Mouse (Mus musculus): ENCODE measurements around the gene Syt13. TPM values are rescaled to one million over a fixed set of nuclear protein-coding genes. Genes with fewer than 3 reads are reported as not detected.

Syt13 gene
- polyA plus RNA-seq, 1 experiment, result 1.6 TPM

DNA sequence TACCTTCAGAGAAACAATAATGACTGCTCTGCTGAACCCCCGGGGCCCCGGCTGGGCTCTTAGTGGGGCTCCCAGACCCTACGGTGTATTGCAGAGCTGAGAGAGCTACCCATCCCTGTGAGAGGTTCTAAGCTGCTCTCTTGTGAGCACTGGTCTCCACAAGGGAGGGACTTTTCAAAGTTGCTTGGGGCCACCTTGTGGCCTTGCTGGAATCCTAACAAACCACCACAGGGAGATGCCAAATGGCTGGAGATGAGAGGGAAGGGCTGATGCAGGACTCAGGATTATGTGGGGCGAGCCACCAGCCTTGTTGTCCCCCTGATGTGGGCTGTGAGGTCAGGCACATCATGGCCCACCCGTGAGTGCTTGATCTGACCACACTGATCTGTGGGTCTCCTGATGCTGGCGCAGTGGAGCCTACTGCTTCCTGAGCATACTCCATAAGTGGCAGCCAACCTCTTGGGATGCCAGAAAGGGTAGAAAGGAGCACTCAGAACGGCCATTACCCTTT is 72.3 kb downstream of the Syt13 start:
- peaks cover 6% of the 10 kb centered on the region; the same call in 1 of the 2 replicates for H3K4me1 ChIP-seq (ENCODE audit: control insufficient read depth, insufficient read depth, low read length)
- WGBS, result 82% methylated on average over 7 of the region's 7 CpGs
- TF ChIP-seq CTCF (conservative IDR thresholded peaks at IDR 0.05; ENCODE audit: insufficient read depth, insufficient read length, low read depth, low read length), result no peak
- TF ChIP-seq POLR2A (IDR thresholded peaks at IDR 0.05; ENCODE audit: low read depth, low read length), result no peak
- peak; percentile 28 for DNase-seq
- no peak overlapping the region for H3K4me3 ChIP-seq (ENCODE audit: insufficient read depth, low read depth, low read length)
- no peaks in the 10 kb centered on the region for H3K36me3 ChIP-seq (ENCODE audit: control insufficient read depth, insufficient read depth, low read length)
- H3K27me3 ChIP-seq (replicated peaks; ENCODE audit: control insufficient read depth, insufficient read depth, low read length), result no peaks in the 10 kb centered on the region
- H3K27ac ChIP-seq (ENCODE audit: insufficient read depth, low read depth, low read length), result no peak overlapping the region

DNA sequence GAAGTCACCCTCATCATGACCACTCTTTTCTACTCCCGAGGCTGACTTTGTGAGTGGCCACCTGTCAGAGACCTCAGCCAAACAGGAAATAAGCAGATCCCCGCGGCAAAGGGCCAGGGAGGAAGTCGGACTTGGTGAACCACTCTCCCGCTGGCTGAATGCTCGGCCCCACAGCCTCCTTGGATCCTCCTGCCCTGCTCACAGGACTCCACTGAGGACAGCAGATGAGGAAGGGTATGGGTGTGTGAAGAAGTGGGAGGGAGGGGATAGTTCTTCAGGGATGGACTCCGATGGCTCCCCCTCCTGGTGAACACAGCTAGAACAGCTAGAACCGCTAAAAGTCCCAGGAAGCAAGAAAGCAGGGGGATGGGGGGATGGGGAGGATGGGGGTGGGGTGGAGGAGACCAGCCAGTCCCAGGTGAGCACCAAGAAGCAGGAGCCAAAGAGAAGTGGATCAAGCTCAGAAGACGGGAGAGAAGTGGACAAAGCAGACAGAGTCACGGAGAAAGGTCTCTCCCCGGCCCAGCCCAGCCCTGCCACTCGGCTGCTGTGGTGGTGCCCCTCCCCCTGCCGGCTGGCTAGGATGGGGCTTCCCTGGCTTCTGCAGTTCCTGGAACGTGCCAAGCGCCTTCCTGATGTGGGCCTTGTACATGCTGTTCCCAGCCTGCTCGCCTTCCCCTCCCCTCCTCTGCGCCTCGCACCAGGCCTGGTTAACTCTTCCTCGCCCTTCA is 73.2 kb downstream of the Syt13 start:
- WGBS, result 37% methylated on average over 19 of the region's 19 CpGs
- DNase-seq, result peak; percentile 84
- Histone ChIP-seq H3K27ac (ENCODE audit: insufficient read depth, low read depth, low read length) (peak overlapping the region; percentile 57), H3K27me3 (replicated peaks; ENCODE audit: control insufficient read depth, insufficient read depth, low read length) (no peaks in the 10 kb centered on the region), H3K36me3 (ENCODE audit: control insufficient read depth, insufficient read depth, low read length) (no peaks in the 10 kb centered on the region), H3K4me3 (ENCODE audit: insufficient read depth, low read depth, low read length) (peak overlapping the region; percentile 23; the same call in 1 of the 2 replicates), H3K4me1 (ENCODE audit: control insufficient read depth, insufficient read depth, low read length) (peaks cover 6% of the 10 kb centered on the region; the same call in 1 of the 2 replicates)
- no peak for TF ChIP-seq POLR2A (IDR thresholded peaks at IDR 0.05; ENCODE audit: low read depth, low read length)
- peak; percentile 37; the same call in 1 of the 2 replicates for TF ChIP-seq CTCF (conservative IDR thresholded peaks at IDR 0.05; ENCODE audit: insufficient read depth, insufficient read length, low read depth, low read length)

DNA sequence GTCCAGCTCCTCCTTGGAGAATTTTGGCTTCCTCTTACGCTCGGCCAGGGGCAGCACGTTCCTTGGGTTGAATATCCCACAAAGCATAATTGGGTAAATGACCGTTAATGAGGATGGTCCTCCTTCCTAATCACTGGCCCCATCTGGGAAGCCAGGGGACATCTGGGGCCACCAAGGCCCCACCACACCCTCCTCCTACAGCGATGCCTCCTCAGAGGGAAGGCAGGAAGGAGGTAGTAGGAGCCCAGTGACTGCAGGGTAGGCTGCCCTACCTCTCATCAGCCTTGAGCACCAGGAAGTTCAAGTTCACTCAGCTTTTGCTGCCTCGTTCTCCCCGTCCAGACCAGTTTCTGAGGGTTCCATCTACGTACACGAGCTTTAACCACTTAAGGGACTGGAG is 74.7 kb downstream of the Syt13 start:
- Histone ChIP-seq H3K27ac (ENCODE audit: insufficient read depth, low read depth, low read length) (no peak overlapping the region), H3K4me1 (ENCODE audit: control insufficient read depth, insufficient read depth, low read length) (peaks cover 6% of the 10 kb centered on the region; the same call in 1 of the 2 replicates), H3K4me3 (ENCODE audit: insufficient read depth, low read depth, low read length) (no peak overlapping the region), H3K27me3 (replicated peaks; ENCODE audit: control insufficient read depth, insufficient read depth, low read length) (no peaks in the 10 kb centered on the region), H3K36me3 (ENCODE audit: control insufficient read depth, insufficient read depth, low read length) (no peaks in the 10 kb centered on the region)
- TF ChIP-seq CTCF (conservative IDR thresholded peaks at IDR 0.05; ENCODE audit: insufficient read depth, insufficient read length, low read depth, low read length), result no peak
- no peak for TF ChIP-seq POLR2A (IDR thresholded peaks at IDR 0.05; ENCODE audit: low read depth, low read length)
- no peak for DNase-seq
- 91% methylated on average over 9 of the region's 9 CpGs for WGBS

DNA sequence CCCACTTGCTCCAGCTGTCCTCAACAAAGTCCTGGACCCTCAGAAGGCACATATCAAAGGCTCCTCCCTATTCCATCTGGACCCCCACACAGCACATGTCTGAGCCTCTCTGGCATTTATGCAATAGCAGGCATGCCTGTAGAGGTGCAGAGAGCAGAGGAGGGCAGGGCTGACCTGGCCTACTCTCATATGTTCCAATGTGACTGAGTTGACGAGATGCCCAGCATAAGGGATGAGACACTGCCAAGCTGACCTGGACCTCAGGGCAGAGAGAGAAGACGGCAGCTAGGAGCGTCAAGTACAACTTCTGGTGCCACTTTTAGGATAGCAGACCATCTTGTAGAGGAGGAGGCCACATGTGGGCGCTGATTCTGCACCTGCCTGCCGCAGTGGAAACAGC is 77.1 kb downstream of the Syt13 start:
- WGBS, result 94% methylated on average over 5 of the region's 5 CpGs

GRCm38 (mm10) chr2:93005028-93005427 is 90.1 kb downstream of the Syt13 start:
- Histone ChIP-seq H3K27me3 (replicated peaks; ENCODE audit: control insufficient read depth, insufficient read depth, low read length) (no peaks in the 10 kb centered on the region), H3K36me3 (ENCODE audit: control insufficient read depth, insufficient read depth, low read length) (no peaks in the 10 kb centered on the region), H3K4me3 (ENCODE audit: insufficient read depth, low read depth, low read length) (no peak overlapping the region), H3K4me1 (ENCODE audit: control insufficient read depth, insufficient read depth, low read length) (no peaks in the 10 kb centered on the region), H3K27ac (ENCODE audit: insufficient read depth, low read depth, low read length) (no peak overlapping the region)
- TF ChIP-seq CTCF (conservative IDR thresholded peaks at IDR 0.05; ENCODE audit: insufficient read depth, insufficient read length, low read depth, low read length) (no peak), POLR2A (IDR thresholded peaks at IDR 0.05; ENCODE audit: low read depth, low read length) (no peak)
- 57% methylated on average over 4 of the region's 4 CpGs for WGBS
- no peak for DNase-seq

More for the DNA sequence above, 77.1 kb downstream of the Syt13 start:
- Histone ChIP-seq H3K27ac (ENCODE audit: insufficient read depth, low read depth, low read length) (no peak overlapping the region), H3K4me1 (ENCODE audit: control insufficient read depth, insufficient read depth, low read length) (peaks cover 6% of the 10 kb centered on the region; the same call in 1 of the 2 replicates), H3K36me3 (ENCODE audit: control insufficient read depth, insufficient read depth, low read length) (no peaks in the 10 kb centered on the region), H3K4me3 (ENCODE audit: insufficient read depth, low read depth, low read length) (no peak overlapping the region), H3K27me3 (replicated peaks; ENCODE audit: control insufficient read depth, insufficient read depth, low read length) (no peaks in the 10 kb centered on the region)
- no peak for DNase-seq
- TF ChIP-seq POLR2A (IDR thresholded peaks at IDR 0.05; ENCODE audit: low read depth, low read length), result no peak

Other genes starting within 250 kb of the Syt13 start
- gene Prdm11, start 131.1 kb downstream of the Syt13 start, polyA plus RNA-seq (2012; rRNA removed), result 3.6 and 4.4 TPM in 2 replicates

Measured in kidney, adult 2 months (tissue).